Mouse (Mus musculus): ENCODE measurements around the gene Elavl4.

DNA sequence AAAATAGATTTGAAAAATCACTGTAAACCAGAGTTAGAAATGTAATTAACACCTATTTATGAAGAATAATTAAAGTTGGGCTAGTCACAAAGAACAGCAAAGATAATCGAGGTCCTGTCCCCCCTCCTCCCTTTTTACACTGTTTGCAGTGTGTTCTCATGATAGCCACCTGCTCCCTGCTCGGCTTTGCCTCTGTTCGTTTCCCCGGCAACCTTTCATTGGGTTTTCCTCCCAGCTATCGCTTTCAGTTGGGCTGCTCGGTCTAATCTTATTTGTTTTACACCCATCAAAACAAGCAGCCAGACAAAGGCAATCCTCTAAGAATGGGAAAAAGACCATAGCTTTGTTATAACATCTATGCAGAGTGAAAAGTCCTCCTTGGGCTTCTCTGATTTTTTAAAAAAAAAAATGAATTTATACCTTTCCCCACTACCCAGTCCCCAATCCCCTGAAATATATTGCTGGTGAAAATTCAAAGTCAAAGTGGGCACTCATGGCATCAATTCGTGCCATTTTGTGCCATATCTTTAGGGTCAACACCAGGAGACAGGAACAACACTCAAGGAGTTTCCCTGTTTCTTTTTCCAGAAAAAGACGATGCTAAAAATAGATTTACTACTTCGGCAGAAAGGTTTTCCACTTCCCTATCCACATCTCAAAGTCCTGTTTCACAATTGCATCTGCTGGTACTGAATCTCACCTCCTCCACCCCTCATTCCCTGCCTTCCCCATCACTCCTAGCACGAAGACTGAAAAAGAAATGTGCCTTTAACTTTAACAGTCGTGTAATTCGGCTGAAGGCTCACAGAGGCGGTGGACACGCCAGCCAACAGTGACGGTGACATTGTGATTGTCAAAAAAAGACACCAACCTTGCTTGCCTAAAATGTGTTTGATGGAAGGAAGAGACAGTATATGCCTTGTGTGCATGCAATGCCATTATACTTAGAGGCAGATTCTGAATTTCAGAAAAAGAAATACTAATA lies 66.1 kb downstream of the Elavl4 start:
- no peak for TF ChIP-seq GATA1 (IDR thresholded peaks at IDR 0.05; ENCODE audit: borderline replicate concordance, low read length)
- TF ChIP-seq FLI1 (IDR thresholded peaks at IDR 0.05; ENCODE audit: low read length): no peak

All from megakaryocyte, embryonic 14.5 days (primary cell).